Mouse (Mus musculus): Measurements from ENCODE around the gene Dolpp1. TPM values are rescaled to one million over a fixed set of nuclear protein-coding genes. Genes with fewer than 3 reads are reported as not detected.

Gene Dolpp1
- polyA plus RNA-seq, 1 experiment from 2014 or later: 52.0 TPM

DNA sequence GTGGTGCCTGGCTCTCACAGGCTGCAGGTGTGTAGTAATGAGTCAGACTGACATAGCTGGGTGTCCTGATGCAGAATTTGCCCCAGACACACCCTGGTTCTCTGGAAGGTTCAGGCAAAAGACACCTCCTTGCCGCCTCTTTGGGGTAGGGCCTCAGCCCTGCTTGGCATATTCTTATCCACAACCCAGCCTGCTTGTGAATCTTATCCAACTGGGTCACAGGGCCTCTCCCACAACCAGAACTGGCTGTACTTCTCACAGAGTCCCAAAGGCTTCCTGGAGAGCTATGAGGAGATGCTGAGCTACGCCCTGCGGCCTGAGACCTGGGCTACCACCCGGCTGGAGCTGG is 10.7 kb upstream of the Dolpp1 start:
- no peak for ATAC-seq (ENCODE audit: low read depth)
- Histone ChIP-seq H3K9ac (no peak overlapping the region), H3K27ac (replicated peaks) (no peak overlapping the region), H3K27me3 (no peaks in the 10 kb centered on the region), H3K9me3 (no peaks in the 10 kb centered on the region), H3K4me1 (replicated peaks) (no peaks in the 10 kb centered on the region), H3K36me3 (peaks cover 91% of the 10 kb centered on the region), H3K4me3 (no peak overlapping the region), H3K4me2 (no peak overlapping the region)
- WGBS: 97% methylated on average over 4 of the region's 4 CpGs

DNA sequence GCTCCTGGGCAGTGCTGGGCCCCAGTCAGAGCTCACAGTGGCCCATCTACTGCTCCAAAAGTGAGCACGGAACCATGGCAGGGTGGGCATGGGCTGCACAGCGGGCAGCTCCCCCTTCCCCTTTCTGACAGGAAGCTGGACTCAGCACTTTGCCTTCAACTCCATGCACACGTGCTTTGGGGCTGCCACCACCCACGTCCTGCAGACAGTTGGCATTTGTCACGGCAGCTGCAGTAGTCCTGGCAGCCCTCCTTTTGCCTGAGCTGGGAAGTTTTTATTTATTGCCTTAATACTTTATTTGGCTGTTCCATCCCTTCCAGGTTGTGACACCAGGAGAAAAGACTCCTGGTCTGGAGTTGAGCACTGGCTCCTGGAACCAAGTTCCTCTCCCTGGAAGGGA is 7.2 kb upstream of the Dolpp1 start:
- peaks cover 57% of the 10 kb centered on the region for H3K36me3 ChIP-seq
- no peak overlapping the region for H3K4me3 ChIP-seq
- H3K27ac ChIP-seq (replicated peaks): no peak overlapping the region
- H3K27me3 ChIP-seq: no peaks in the 10 kb centered on the region
- H3K4me1 ChIP-seq (replicated peaks): no peaks in the 10 kb centered on the region
- no peak overlapping the region for H3K9ac ChIP-seq
- no peaks in the 10 kb centered on the region for H3K9me3 ChIP-seq
- no peak overlapping the region for H3K4me2 ChIP-seq
- WGBS: 81% methylated on average over 5 of the region's 5 CpGs
- no peak for ATAC-seq (ENCODE audit: low read depth)

DNA sequence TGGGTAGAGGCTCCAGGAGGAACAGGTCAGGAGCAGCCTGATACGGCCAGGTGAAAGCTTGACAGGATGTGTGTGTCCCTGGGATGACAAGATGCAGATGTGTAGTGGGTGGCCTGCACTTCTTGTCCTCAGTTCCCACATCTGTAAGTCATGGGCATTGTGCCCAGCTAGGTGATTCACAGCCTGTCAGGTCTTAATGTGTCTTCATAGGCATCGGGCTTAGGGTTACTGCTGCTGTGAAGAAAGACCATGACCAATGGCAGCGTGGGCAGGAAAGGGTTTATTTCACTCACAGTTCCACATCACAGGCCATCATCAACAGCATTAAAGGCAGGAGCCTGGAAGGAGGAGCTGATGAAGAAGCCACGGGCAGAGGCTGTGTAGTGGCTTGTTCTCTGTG is 6.5 kb upstream of the Dolpp1 start:
- H3K4me1 ChIP-seq (replicated peaks): no peaks in the 10 kb centered on the region
- no peaks in the 10 kb centered on the region for H3K27me3 ChIP-seq
- no peak for ATAC-seq (ENCODE audit: low read depth)
- H3K9ac ChIP-seq: no peak overlapping the region
- H3K9me3 ChIP-seq: no peaks in the 10 kb centered on the region
- 80% methylated on average over 4 of the region's 4 CpGs for WGBS
- H3K4me2 ChIP-seq: no peak overlapping the region
- H3K4me3 ChIP-seq: no peak overlapping the region
- peaks cover 50% of the 10 kb centered on the region for H3K36me3 ChIP-seq
- H3K27ac ChIP-seq (replicated peaks): no peak overlapping the region

DNA sequence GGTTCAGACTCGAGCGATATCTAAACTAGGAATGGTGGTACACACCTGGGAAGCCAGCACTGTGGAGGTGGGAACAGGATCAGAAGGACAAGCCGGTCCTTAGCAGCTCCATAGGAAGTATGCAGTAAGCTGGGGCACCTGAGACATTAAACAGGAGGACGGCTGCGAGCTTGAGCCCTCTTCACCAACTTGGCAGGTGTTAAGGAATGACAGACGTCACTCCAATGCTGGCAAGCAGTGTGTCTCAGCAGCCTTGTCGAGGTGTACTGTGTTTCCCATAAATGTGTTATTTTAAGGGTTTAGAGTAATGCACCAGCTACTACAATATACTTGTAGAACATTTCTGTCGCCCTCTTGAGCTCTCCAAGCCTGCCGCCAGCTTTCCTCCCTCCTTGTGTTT is 5.1 kb upstream of the Dolpp1 start:
- Histone ChIP-seq H3K4me1 (replicated peaks) (peaks cover 8% of the 10 kb centered on the region), H3K9ac (no peak overlapping the region), H3K27me3 (no peaks in the 10 kb centered on the region), H3K9me3 (no peaks in the 10 kb centered on the region), H3K27ac (replicated peaks) (no peak overlapping the region), H3K4me3 (no peak overlapping the region), H3K36me3 (peaks cover 38% of the 10 kb centered on the region), H3K4me2 (no peak overlapping the region)
- ATAC-seq (ENCODE audit: low read depth): no peak
- 89% methylated on average over 9 of the region's 9 CpGs for WGBS

DNA sequence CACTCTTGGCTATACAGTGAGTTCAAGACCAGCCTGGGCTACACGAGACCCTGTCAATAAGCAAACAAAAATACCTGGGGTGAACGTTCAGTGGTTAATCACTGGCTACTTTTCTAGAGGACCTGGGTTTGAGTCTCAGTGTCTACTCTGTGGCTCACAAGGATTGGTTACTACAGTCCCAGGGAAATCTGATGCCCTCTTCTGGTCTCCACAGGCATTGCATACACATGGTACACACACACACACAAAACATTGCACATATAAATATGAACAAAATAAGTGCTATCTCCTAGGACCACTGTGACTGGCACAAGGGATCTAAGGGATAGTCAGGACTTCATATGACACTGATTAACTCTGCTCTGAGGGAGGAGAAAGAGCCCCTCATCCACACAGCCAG is 3.1 kb upstream of the Dolpp1 start:
- no peak overlapping the region for H3K4me2 ChIP-seq
- no peaks in the 10 kb centered on the region for H3K27me3 ChIP-seq
- no peak overlapping the region for H3K27ac ChIP-seq (replicated peaks)
- peaks cover 17% of the 10 kb centered on the region for H3K36me3 ChIP-seq
- no peak for ATAC-seq (ENCODE audit: low read depth)
- peaks cover 20% of the 10 kb centered on the region for H3K4me1 ChIP-seq (replicated peaks)
- no peak overlapping the region for H3K4me3 ChIP-seq
- H3K9me3 ChIP-seq: no peaks in the 10 kb centered on the region
- 86% methylated on average over 2 of the region's 2 CpGs for WGBS
- no peak overlapping the region for H3K9ac ChIP-seq

DNA sequence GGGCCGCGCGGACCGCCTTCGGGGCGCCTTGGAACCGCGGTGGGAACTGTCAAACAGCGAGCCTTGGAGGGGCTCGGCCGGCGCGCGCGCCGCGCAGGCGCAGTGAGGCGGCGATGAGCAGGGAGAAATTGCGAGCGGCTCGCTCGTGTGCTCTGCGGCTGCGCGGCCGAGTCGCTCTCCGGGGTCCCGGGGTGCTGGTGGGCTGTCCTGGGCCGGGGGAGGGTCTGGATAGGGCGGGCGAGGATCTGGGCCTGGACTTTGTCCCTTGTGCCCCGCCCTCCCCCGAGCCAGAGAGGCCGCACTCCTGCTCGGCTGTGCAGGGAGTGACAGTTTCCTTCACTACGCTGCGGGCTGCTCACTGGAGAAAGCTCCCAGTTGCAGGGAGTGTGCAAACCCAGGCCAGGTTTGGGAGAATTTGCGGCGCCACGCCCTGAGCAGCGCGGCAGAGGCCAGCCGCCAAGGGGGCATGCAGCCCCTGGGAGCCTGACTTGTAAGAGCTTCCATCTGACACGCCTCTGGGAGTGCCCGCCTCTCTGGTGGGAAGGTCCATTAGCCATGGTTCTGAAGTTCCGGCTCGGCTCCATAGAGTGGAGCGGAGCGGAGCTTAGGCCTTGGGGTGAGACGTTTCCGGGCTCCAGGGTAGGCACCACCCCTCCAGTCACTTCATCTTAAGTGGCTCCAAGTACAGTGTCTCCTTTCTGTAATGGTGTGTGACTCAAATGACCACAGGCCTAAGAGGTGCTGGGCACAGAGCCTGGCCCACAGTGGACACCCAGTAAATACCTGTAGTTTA is 719 bp downstream of the Dolpp1 start:
- no peaks in the 10 kb centered on the region for H3K9me3 ChIP-seq
- ATAC-seq (ENCODE audit: low read depth): peak; percentile 85
- H3K4me2 ChIP-seq: peak overlapping the region; percentile 97
- peaks cover 24% of the 10 kb centered on the region for H3K4me1 ChIP-seq (replicated peaks)
- peak overlapping the region; percentile 94 for H3K27ac ChIP-seq (replicated peaks)
- peak overlapping the region; percentile 77 for H3K9ac ChIP-seq
- H3K4me3 ChIP-seq: peak overlapping the region; percentile 63
- under 1% methylated on average over 40 of the region's 54 CpGs for WGBS
- H3K27me3 ChIP-seq: no peaks in the 10 kb centered on the region
- H3K36me3 ChIP-seq: peaks cover 22% of the 10 kb centered on the region

DNA sequence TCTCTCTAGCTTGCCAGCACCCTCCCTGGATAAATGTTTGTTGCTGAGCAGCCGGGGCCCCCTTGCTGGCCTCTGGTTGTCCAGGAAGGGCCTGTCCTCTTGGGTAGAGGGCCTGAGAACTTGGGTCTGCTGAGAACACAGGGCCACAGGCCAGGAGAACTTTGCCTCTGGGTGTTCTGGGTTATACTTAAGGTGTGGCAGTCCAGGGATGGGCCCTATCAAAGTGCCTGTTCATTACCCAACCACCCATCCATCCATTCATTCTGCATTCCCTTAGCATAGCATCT is 1.3 kb downstream of the Dolpp1 start:
- no peaks in the 10 kb centered on the region for H3K27me3 ChIP-seq
- H3K36me3 ChIP-seq: peaks cover 28% of the 10 kb centered on the region
- H3K4me1 ChIP-seq (replicated peaks): peaks cover 24% of the 10 kb centered on the region
- WGBS: 75% methylated on average over 1 of the region's 1 CpGs
- H3K27ac ChIP-seq (replicated peaks): peak overlapping the region; percentile 94
- ATAC-seq (ENCODE audit: low read depth): no peak
- H3K9me3 ChIP-seq: no peaks in the 10 kb centered on the region
- peak overlapping the region; percentile 97 for H3K4me2 ChIP-seq
- peak overlapping the region; percentile 63 for H3K4me3 ChIP-seq
- peak overlapping the region; percentile 77 for H3K9ac ChIP-seq

DNA sequence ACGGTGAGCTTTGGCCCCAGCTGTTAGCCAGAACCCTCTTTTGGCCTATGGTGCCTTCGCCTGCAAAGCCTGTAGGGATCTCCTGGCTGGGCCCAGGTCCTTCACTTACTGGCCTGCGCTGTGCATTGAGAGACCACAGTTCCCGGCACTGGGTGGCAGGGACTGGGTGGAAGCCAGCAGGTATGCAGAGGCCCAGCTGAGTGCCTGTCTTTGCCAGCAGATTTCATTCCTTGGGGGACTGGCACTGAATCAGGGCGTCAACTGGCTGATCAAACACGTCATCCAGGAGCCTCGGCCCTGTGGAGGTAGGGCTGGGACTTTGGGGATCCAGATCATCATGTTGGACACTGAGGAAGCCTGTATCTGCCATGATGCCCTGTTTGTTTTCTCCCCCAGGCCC is 3.7 kb downstream of the Dolpp1 start:
- H3K27me3 ChIP-seq: no peaks in the 10 kb centered on the region
- H3K4me1 ChIP-seq (replicated peaks): peaks cover 48% of the 10 kb centered on the region
- no peak overlapping the region for H3K9ac ChIP-seq
- no peak overlapping the region for H3K27ac ChIP-seq (replicated peaks)
- H3K4me3 ChIP-seq: no peak overlapping the region
- no peak for ATAC-seq (ENCODE audit: low read depth)
- 96% methylated on average over 7 of the region's 7 CpGs for WGBS
- H3K9me3 ChIP-seq: no peaks in the 10 kb centered on the region
- H3K36me3 ChIP-seq: peaks cover 46% of the 10 kb centered on the region
- no peak overlapping the region for H3K4me2 ChIP-seq

DNA sequence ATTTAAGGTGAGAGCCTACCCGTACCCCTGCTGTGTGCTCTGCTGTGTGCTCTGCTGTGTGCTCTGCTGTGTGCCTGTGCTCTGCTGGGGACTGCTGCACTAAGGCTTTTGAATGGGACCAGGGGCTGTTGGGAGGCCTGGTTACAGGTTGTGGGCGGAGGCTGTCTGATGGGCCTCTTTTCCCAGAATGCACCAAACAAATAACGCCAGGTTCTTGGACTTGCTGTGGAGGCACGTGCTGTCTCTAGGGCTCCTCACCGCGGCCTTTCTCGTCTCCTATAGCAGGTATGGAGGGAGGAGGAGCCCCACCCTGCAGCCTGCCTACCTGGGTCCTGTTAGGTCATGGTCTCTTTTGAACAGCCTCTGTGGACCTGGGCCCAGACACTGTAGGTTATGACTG is 4.2 kb downstream of the Dolpp1 start:
- no peak overlapping the region for H3K27ac ChIP-seq (replicated peaks)
- 90% methylated on average over 7 of the region's 7 CpGs for WGBS
- H3K36me3 ChIP-seq: peaks cover 51% of the 10 kb centered on the region
- no peaks in the 10 kb centered on the region for H3K27me3 ChIP-seq
- no peaks in the 10 kb centered on the region for H3K9me3 ChIP-seq
- H3K4me2 ChIP-seq: no peak overlapping the region
- no peak for ATAC-seq (ENCODE audit: low read depth)
- H3K4me3 ChIP-seq: no peak overlapping the region
- no peak overlapping the region for H3K9ac ChIP-seq
- peaks cover 47% of the 10 kb centered on the region for H3K4me1 ChIP-seq (replicated peaks)

DNA sequence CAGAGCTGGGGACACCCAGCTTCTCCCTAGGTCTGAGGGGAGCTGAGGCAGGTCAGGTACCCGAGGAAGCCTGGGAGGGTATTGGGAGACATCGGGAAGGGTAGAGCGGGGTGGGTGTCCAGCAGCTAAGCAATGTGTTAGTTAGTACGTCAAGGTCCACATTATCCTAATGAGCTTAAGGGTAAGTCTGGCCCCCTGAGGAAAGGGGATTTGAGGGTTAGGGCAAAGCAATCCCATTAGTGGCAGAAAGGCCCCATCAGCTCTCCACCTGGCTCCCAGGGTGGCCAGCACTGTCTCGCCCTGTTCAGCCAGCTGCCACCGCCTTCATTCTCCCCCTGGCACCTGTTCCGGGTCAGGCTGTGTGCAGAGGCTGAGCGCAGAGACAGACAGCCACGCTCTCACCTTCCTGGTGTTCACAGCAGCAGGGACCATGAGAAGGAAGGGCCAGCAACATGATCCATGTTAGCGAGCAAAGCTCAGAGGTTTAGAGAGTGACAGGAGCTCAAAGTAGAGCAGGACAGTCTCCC is 6.0 kb downstream of the Dolpp1 start:
- H3K4me3 ChIP-seq: no peak overlapping the region
- no peak for ATAC-seq (ENCODE audit: low read depth)
- H3K36me3 ChIP-seq: peaks cover 69% of the 10 kb centered on the region

DNA sequence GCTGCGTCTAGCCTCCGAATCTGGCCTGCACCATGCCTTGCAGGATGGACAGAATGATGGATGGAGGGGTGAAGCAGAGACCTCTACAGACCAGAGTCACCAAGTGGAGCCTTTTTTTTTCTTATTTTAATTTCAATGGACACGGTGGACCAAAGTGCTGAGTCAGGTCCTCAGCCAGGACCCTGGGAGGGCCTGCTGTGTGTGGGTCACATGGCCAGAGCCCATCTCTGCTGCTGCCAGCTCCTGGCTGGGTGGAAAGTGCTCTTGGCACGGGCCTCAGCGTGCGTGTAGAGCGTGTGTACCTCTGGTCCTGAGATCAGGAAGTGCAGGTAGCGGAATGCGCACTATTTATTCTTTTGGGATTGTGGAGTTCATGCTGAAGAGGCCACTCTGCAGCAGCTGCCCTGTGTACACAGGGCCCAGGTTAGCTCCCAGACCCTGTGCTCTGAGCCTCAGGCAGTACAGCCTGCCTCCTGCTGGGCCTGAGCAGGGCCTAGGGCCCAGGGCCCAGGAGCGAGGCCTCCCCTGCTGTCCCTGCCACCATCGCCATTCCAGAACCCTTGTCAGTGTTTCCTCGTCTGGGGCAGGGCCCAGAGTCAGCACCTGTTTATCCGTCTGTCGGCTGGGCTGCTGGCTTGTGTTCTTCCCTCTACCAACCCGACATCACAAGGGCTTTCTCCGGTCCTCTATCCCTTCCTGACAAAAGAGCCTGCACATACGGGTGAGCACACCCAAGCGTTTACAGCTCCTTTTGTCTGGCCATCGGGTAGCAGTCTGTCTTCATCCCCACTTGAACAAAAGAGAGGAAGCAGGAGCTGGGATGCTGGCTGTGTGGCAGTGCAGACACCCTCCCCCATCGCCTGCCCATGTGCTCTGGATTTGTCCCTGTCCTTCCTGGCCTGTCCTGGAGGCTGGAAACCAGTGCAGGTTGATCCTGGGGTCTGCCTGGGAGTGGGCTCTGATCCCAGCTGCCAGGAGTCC is 7.4 kb downstream of the Dolpp1 start:
- 21% methylated on average over 20 of the region's 20 CpGs for WGBS
- no peak overlapping the region for H3K4me2 ChIP-seq
- no peak overlapping the region for H3K4me3 ChIP-seq
- peak overlapping the region; percentile 60 for H3K9ac ChIP-seq
- H3K9me3 ChIP-seq: no peaks in the 10 kb centered on the region
- peaks cover 25% of the 10 kb centered on the region for H3K4me1 ChIP-seq (replicated peaks)
- H3K36me3 ChIP-seq: peaks cover 82% of the 10 kb centered on the region
- peak; percentile 68 for ATAC-seq (ENCODE audit: low read depth)
- peak overlapping the region; percentile 77 for H3K27ac ChIP-seq (replicated peaks)
- H3K27me3 ChIP-seq: no peaks in the 10 kb centered on the region

More for the DNA sequence above, 6.0 kb downstream of the Dolpp1 start:
- WGBS: 80% methylated on average over 10 of the region's 10 CpGs
- H3K9ac ChIP-seq: no peak overlapping the region
- H3K9me3 ChIP-seq: no peaks in the 10 kb centered on the region
- peaks cover 39% of the 10 kb centered on the region for H3K4me1 ChIP-seq (replicated peaks)
- no peak overlapping the region for H3K27ac ChIP-seq (replicated peaks)
- H3K27me3 ChIP-seq: no peaks in the 10 kb centered on the region
- no peak overlapping the region for H3K4me2 ChIP-seq

DNA sequence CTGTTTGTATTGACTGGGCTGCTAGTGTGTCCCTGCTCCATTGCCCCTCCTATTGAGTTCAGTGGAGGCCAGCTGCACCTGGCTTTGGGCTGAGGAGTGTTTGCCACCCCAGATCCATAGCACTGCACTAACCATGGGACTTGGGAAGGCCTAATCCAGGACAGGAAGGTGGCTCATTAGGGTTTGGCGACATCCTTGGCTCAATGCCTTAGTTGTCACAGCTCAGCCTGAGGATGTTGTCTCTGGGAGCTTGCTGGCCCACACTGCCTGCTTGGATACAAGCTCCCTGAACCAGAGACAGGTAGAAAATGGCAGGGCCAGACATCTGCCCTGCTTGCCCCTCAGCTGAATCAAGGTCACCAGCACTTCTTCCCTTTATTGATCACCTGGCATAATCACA is 9.5 kb downstream of the Dolpp1 start:
- ATAC-seq (ENCODE audit: low read depth): no peak
- peaks cover 92% of the 10 kb centered on the region for H3K36me3 ChIP-seq
- H3K4me1 ChIP-seq (replicated peaks): peaks cover 25% of the 10 kb centered on the region
- no peak overlapping the region for H3K4me2 ChIP-seq
- no peak overlapping the region for H3K4me3 ChIP-seq
- WGBS: 89% methylated on average over 1 of the region's 1 CpGs
- H3K27ac ChIP-seq (replicated peaks): no peak overlapping the region
- H3K27me3 ChIP-seq: no peaks in the 10 kb centered on the region
- H3K9me3 ChIP-seq: no peaks in the 10 kb centered on the region
- no peak overlapping the region for H3K9ac ChIP-seq
